Mouse (Mus musculus): ENCODE results near the gene Cldn22. TPM values are rescaled to one million over a fixed set of nuclear protein-coding genes. Genes with fewer than 3 reads are reported as not detected.

Gene Cldn22
- polyA plus RNA-seq, 1 experiment from 2014 or later = not detected

GRCm38 (mm10) chr8:47799438-47799837, 24.8 kb upstream of the Cldn22 start:
- 40% methylated on average over 6 of the region's 6 CpGs for WGBS
- Histone ChIP-seq H3K9me3 (ENCODE audit: control insufficient read depth, low read length) (no peaks in the 10 kb centered on the region), H3K4me3 (ENCODE audit: low read length) (no peak overlapping the region), H3K4me1 (ENCODE audit: control insufficient read depth, insufficient read depth, low read length) (no peaks in the 10 kb centered on the region), H3K9ac (ENCODE audit: low read depth, low read length) (no peak overlapping the region), H3K27ac (ENCODE audit: low read length) (no peak overlapping the region), H3K36me3 (ENCODE audit: control insufficient read depth, insufficient read depth, low read length) (no peaks in the 10 kb centered on the region), H3K4me2 (ENCODE audit: low read depth, low read length) (no peak overlapping the region), H3K27me3 (replicated peaks; ENCODE audit: control insufficient read depth, insufficient read depth, low read length) (no peaks in the 10 kb centered on the region)
- peak; percentile 59; the same call in 1 of the 2 replicates for ATAC-seq

- WGBS = 84% methylated on average over 2 of the region's 2 CpGs
- ATAC-seq = no peak
- no peak overlapping the region for H3K27ac ChIP-seq (ENCODE audit: low read length)
- no peaks in the 10 kb centered on the region for H3K9me3 ChIP-seq (ENCODE audit: control insufficient read depth, low read length)
- no peaks in the 10 kb centered on the region for H3K36me3 ChIP-seq (ENCODE audit: control insufficient read depth, insufficient read depth, low read length)
- H3K9ac ChIP-seq (ENCODE audit: low read depth, low read length) = no peak overlapping the region
- H3K4me2 ChIP-seq (ENCODE audit: low read depth, low read length) = no peak overlapping the region
- no peaks in the 10 kb centered on the region for H3K27me3 ChIP-seq (replicated peaks; ENCODE audit: control insufficient read depth, insufficient read depth, low read length)
- H3K4me1 ChIP-seq (ENCODE audit: control insufficient read depth, insufficient read depth, low read length) = no peaks in the 10 kb centered on the region
- no peak overlapping the region for H3K4me3 ChIP-seq (ENCODE audit: low read length)
These were observed 21.9 kb upstream of the Cldn22 start for GRCm38 (mm10) chr8:47802349-47802748.

GRCm38 (mm10) chr8:47804262-47804661, 20.0 kb upstream of the Cldn22 start:
- Histone ChIP-seq H3K9me3 (ENCODE audit: control insufficient read depth, low read length) (no peaks in the 10 kb centered on the region), H3K9ac (ENCODE audit: low read depth, low read length) (no peak overlapping the region), H3K27me3 (replicated peaks; ENCODE audit: control insufficient read depth, insufficient read depth, low read length) (no peaks in the 10 kb centered on the region), H3K4me2 (ENCODE audit: low read depth, low read length) (no peak overlapping the region), H3K4me1 (ENCODE audit: control insufficient read depth, insufficient read depth, low read length) (no peaks in the 10 kb centered on the region), H3K4me3 (ENCODE audit: low read length) (no peak overlapping the region), H3K36me3 (ENCODE audit: control insufficient read depth, insufficient read depth, low read length) (no peaks in the 10 kb centered on the region), H3K27ac (ENCODE audit: low read length) (no peak overlapping the region)
- WGBS = 97% methylated on average over 1 of the region's 1 CpGs
- ATAC-seq = no peak

- ATAC-seq = no peak
- no peak overlapping the region for H3K4me3 ChIP-seq (ENCODE audit: low read length)
- H3K9me3 ChIP-seq (ENCODE audit: control insufficient read depth, low read length) = no peaks in the 10 kb centered on the region
- no peak overlapping the region for H3K9ac ChIP-seq (ENCODE audit: low read depth, low read length)
- no peaks in the 10 kb centered on the region for H3K27me3 ChIP-seq (replicated peaks; ENCODE audit: control insufficient read depth, insufficient read depth, low read length)
- H3K4me2 ChIP-seq (ENCODE audit: low read depth, low read length) = no peak overlapping the region
- WGBS = 75% methylated on average over 14 of the region's 14 CpGs
- no peaks in the 10 kb centered on the region for H3K4me1 ChIP-seq (ENCODE audit: control insufficient read depth, insufficient read depth, low read length)
- no peak overlapping the region for H3K27ac ChIP-seq (ENCODE audit: low read length)
- H3K36me3 ChIP-seq (ENCODE audit: control insufficient read depth, insufficient read depth, low read length) = no peaks in the 10 kb centered on the region
These were observed 14.2 kb upstream of the Cldn22 start for GRCm38 (mm10) chr8:47809970-47810665.

GRCm38 (mm10) chr8:47810666-47811015, 13.6 kb upstream of the Cldn22 start:
- Histone ChIP-seq H3K9me3 (ENCODE audit: control insufficient read depth, low read length) (no peaks in the 10 kb centered on the region), H3K27ac (ENCODE audit: low read length) (no peak overlapping the region), H3K4me1 (ENCODE audit: control insufficient read depth, insufficient read depth, low read length) (no peaks in the 10 kb centered on the region), H3K9ac (ENCODE audit: low read depth, low read length) (no peak overlapping the region), H3K36me3 (ENCODE audit: control insufficient read depth, insufficient read depth, low read length) (no peaks in the 10 kb centered on the region), H3K4me2 (ENCODE audit: low read depth, low read length) (no peak overlapping the region), H3K4me3 (ENCODE audit: low read length) (no peak overlapping the region), H3K27me3 (replicated peaks; ENCODE audit: control insufficient read depth, insufficient read depth, low read length) (no peaks in the 10 kb centered on the region)
- ATAC-seq = no peak
- WGBS = 78% methylated on average over 7 of the region's 7 CpGs

GRCm38 (mm10) chr8:47811221-47811620, 13.1 kb upstream of the Cldn22 start:
- Histone ChIP-seq H3K9me3 (ENCODE audit: control insufficient read depth, low read length) (no peaks in the 10 kb centered on the region), H3K27me3 (replicated peaks; ENCODE audit: control insufficient read depth, insufficient read depth, low read length) (no peaks in the 10 kb centered on the region), H3K9ac (ENCODE audit: low read depth, low read length) (no peak overlapping the region), H3K4me1 (ENCODE audit: control insufficient read depth, insufficient read depth, low read length) (no peaks in the 10 kb centered on the region), H3K36me3 (ENCODE audit: control insufficient read depth, insufficient read depth, low read length) (no peaks in the 10 kb centered on the region), H3K27ac (ENCODE audit: low read length) (no peak overlapping the region), H3K4me2 (ENCODE audit: low read depth, low read length) (no peak overlapping the region), H3K4me3 (ENCODE audit: low read length) (no peak overlapping the region)
- 85% methylated on average over 12 of the region's 12 CpGs for WGBS
- no peak for ATAC-seq

- WGBS = 89% methylated on average over 8 of the region's 8 CpGs
- Histone ChIP-seq H3K4me1 (ENCODE audit: control insufficient read depth, insufficient read depth, low read length) (no peaks in the 10 kb centered on the region), H3K4me2 (ENCODE audit: low read depth, low read length) (no peak overlapping the region), H3K27ac (ENCODE audit: low read length) (no peak overlapping the region), H3K9me3 (ENCODE audit: control insufficient read depth, low read length) (no peaks in the 10 kb centered on the region), H3K27me3 (replicated peaks; ENCODE audit: control insufficient read depth, insufficient read depth, low read length) (no peaks in the 10 kb centered on the region), H3K4me3 (ENCODE audit: low read length) (no peak overlapping the region), H3K36me3 (ENCODE audit: control insufficient read depth, insufficient read depth, low read length) (no peaks in the 10 kb centered on the region), H3K9ac (ENCODE audit: low read depth, low read length) (no peak overlapping the region)
- no peak for ATAC-seq
These were observed 5.2 kb upstream of the Cldn22 start for GRCm38 (mm10) chr8:47819034-47819433.

GRCm38 (mm10) chr8:47820914-47821772, 3.1 kb upstream of the Cldn22 start:
- no peaks in the 10 kb centered on the region for H3K27me3 ChIP-seq (replicated peaks; ENCODE audit: control insufficient read depth, insufficient read depth, low read length)

GRCm38 (mm10) chr8:47821843-47822242, 2.4 kb upstream of the Cldn22 start, which contains the start of gene Cldn24:
Cldn24 (plus strand) TSS chr8:47822143.
- Histone ChIP-seq H3K9ac (ENCODE audit: low read depth, low read length) (no peak within 1 kb of the TSS), H3K4me1 (ENCODE audit: control insufficient read depth, insufficient read depth, low read length) (no peaks in the 10 kb centered on the region), H3K27ac (ENCODE audit: low read length) (no peak within 1 kb of the TSS), H3K27me3 (replicated peaks; ENCODE audit: control insufficient read depth, insufficient read depth, low read length) (no peaks in the 10 kb centered on the region), H3K4me2 (ENCODE audit: low read depth, low read length) (no peak within 1 kb of the TSS), H3K36me3 (ENCODE audit: control insufficient read depth, insufficient read depth, low read length) (no peaks in the 10 kb centered on the region), H3K9me3 (ENCODE audit: control insufficient read depth, low read length) (no peaks in the 10 kb centered on the region), H3K4me3 (ENCODE audit: low read length) (no peak within 1 kb of the TSS)
- WGBS = 83% methylated on average over 6 of the region's 6 CpGs
- ATAC-seq = no peak

More at GRCm38 (mm10) chr8:47820914-47821772, 3.1 kb upstream of the Cldn22 start:
- Histone ChIP-seq H3K4me1 (ENCODE audit: control insufficient read depth, insufficient read depth, low read length) (no peaks in the 10 kb centered on the region), H3K27ac (ENCODE audit: low read length) (no peak overlapping the region), H3K4me3 (ENCODE audit: low read length) (no peak overlapping the region), H3K9ac (ENCODE audit: low read depth, low read length) (no peak overlapping the region), H3K36me3 (ENCODE audit: control insufficient read depth, insufficient read depth, low read length) (no peaks in the 10 kb centered on the region), H3K4me2 (ENCODE audit: low read depth, low read length) (no peak overlapping the region), H3K9me3 (ENCODE audit: control insufficient read depth, low read length) (no peaks in the 10 kb centered on the region)
- no peak for ATAC-seq
- WGBS = 83% methylated on average over 20 of the region's 20 CpGs
